Mouse (Mus musculus) lung, postnatal 10 days (tissue): ENCODE data around the gene Vwf.

Experiments
- DNase-seq: peaks from one replicate; pipeline ENCODE4 v3.0.0; 2021

Vwf gene

GRCm38 (mm10) chr6:125651335-125651734, 104.8 kb downstream of the Vwf start:
- no peak for DNase-seq

GRCm38 (mm10) chr6:125653416-125653815, 106.8 kb downstream of the Vwf start:
- no peak for DNase-seq

GRCm38 (mm10) chr6:125656921-125657320, 110.3 kb downstream of the Vwf start:
- DNase-seq: no peak

DNA sequence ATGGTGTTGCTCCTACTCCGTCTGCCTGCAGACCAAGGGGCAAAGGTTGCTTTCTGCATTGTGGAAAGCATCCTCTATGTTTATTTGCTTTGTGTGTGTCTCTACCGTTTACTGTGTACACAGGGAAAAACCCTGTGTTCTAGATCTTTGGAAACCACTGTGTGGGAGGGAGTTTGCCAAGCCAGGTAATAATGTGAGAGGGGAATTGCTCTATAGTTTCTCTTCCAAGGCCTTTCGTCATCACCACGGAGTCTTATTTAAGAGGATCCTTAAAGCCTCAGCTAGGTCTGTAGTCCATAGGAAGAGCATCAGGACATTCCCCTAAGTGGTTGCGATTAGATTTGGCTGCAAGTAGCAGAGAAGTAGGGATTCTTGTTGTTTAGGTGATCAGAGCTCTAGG, 111.4 kb downstream of the Vwf start:
- no peak for DNase-seq

DNA sequence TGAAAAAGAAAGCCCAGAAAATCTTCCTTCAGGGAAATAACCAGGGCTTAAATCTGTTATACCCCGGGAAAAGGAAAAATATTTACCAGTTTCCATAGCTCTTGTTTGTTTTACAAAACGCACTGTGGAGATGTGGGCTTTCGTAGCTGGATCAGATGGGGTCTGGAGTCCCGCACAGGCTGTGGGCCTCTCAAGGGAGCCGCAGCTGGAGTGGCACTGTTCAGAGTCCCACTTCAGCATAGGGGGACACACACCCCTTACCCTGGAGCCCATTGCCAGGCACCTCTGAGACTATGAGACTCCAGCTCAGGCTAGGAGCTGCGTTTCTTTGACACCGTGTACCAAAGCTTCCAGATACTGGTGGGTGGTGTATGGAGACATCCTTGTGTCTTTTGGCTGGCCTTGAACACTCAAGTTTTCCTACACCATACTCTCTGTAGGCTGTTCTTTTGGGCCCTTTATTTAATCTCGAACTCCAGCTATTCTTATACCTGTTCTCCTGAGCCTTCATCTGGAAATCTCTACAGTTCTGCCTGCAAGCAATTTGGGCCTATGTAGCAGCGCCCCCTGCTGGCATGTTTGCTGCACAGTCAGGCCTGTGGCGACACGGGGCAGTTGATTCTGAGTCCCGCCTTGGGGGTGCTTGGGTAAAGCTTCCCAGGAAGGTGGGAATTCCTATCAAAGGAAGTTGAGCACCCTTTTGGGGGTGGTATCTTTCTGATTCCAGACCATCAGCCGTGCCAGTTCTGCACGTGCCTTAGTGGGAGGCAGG, 114.7 kb downstream of the Vwf start:
- peak; percentile 82 for DNase-seq

GRCm38 (mm10) chr6:125663906-125664305, 117.3 kb downstream of the Vwf start:
- DNase-seq: peak; percentile 64

- DNase-seq: no peak
Measured at GRCm38 (mm10) chr6:125671835-125672234, 125.3 kb downstream of the Vwf start.

- no peak for DNase-seq
Measured at GRCm38 (mm10) chr6:125678492-125678891, 131.9 kb downstream of the Vwf start.

DNA sequence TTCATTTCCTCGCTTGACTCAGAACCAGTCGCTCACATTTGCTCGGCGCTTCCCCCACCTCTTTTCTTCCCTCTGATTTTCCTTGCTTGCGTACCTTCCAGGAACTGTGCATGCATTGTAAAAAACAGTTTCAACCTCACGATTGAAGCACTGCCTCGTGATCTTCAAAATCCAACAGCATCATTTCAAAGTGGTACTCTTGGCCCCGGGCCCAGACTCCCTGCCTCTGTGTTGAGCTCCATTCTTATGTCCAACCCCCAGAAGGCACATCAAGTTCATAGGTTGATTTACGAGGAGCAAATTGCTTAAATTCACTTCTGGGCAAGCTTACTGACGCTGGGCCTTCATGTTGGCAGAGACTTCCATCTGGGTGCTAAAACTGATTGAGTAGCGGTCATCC, 134.0 kb downstream of the Vwf start:
- DNase-seq: peak; percentile 54

DNA sequence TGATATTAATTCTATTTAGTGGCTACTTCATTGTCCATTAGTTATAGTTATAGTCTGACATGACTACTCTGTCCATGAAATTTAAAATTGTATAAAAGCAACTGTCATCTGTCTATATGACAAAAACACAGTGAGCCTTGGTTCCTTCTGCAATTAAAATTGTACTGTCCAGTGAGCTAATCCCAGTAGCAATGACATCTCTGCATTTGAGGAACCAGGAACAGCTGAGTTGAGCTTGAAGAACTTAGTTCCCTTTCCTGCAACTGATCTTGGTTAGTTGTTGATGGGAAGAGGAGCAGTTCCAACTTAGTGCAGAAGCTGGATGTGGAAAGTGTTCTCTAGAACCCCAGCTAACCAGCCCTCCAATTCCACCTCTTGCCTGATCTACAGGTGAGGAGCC, 138.8 kb downstream of the Vwf start:
- DNase-seq: no peak

- no peak for DNase-seq
Measured at GRCm38 (mm10) chr6:125687986-125688385, 141.4 kb downstream of the Vwf start.

DNA sequence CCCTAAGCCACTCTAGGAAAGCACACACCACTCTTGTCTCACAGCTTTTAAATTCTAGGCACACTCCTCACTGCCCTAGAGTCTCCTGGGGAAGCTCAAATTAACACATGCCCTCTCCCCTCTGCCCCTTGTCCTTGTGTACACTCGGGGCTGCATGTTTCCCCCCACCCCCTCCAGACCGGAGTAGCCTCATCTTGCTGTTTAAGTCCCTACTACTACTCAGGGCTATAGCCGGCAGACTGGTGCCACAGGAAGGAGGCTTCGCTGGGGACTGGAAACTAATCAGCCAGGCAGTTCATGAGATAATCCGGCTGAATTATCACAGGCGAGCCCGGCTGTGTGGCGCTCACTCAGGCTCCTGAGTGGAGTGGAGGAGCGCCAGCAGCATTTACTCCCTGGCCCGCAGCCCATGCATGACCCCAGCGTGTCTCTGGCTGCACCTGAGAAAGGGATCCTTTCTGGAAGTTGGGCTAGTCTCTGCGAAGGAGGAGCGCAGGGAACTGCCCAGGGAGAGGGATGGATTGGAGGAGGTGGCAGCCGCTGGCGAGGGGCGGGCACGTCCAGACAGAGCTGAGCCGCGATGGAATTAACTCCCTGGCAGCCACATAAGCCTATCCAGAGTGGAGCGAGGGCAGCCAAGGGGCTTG, 143.6 kb downstream of the Vwf start, which contains the start of gene Ano2:
Ano2 (plus strand) TSS at position 363 of the 647 bp plus-strand sequence.
- no peak for DNase-seq

DNA sequence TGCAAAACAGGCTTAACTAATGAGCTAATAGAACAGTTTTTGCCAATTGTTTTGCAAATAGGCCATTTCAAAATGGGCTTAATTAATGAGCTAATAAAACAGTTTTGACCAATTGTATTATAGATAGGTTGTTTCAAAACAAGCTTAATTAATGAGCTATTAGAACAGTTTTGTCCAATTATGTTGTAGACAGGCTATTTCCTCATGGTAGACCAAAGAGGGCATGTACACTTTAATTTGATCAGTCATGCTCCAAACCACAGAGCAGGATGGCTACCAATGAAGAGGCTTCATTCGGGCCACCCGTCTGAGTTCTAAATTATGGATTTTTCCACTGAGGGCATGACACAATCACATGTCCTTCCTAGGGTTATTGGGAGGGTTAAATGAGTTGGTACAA, 154.6 kb downstream of the Vwf start:
- no peak for DNase-seq

DNA sequence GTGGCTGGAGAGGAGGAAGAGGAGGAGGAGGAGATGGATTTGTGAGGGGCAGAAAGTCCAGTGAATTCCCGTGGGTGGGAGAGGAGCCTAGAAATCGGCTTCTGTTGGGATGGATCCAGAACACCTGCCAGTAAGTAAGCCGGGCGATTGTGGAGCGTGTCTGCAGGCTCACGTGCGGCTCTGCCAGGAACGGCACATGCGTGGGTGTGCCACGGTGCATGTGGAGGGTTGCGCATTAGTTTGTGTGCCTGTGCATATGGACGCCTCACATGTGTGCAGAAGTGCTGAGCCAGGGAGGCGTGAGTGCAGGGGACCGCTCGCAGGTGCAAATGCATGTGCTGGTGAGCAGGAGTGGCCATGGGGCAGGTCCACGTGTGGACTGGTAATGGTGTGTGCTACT, 164.7 kb downstream of the Vwf start:
- DNase-seq: no peak

GRCm38 (mm10) chr6:125726408-125726807, 179.8 kb downstream of the Vwf start:
- DNase-seq: no peak

DNA sequence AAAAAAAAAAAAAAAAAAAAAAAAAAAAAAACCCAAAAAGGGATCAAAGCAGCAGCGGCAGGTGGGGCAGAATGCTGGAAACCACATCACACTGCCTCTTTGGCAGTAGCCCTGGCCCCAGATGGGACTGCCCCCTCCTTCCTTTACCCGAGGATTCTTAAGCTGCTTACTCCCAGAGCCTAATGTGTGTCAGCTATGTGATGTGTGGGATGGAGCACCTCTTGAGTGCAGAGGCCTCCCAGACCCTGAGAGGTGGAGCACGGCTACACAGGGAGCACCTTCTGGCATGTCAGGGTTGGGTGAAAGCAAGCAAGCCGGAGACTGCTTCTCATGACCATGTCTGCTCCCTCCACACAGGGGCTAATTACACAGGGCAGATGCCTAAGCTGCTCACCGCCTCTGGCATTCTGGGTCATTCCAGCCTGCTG, 180.9 kb downstream of the Vwf start:
- DNase-seq: no peak

DNA sequence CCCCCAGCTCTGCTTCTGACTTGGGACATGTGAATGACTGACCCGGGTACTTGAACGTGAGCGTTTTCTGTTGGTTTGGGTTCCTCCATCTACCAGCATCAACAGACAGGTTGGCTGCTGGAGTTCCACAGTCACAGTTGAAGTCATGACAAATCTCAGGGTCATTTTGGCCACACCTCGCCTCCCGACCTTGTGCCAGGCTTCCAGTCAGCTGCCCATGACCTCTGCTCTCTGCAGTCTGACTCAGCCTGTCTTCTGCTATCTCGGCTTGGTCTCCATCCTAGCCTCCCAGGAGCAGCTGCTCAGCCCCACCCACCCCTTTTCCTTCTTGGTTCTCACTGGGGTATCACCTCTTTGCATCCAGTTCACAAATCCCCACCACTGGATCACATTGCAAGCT, 182.9 kb downstream of the Vwf start:
- no peak for DNase-seq

GRCm38 (mm10) chr6:125729986-125730535, 183.5 kb downstream of the Vwf start:
- DNase-seq: no peak
